Mouse (Mus musculus): ENCODE data around the gene Gm5294. TPM values are rescaled to one million over a fixed set of nuclear protein-coding genes. Genes with fewer than 3 reads are reported as not detected.

Gm5294 gene
- polyA plus RNA-seq, 1 experiment, result not detected

DNA sequence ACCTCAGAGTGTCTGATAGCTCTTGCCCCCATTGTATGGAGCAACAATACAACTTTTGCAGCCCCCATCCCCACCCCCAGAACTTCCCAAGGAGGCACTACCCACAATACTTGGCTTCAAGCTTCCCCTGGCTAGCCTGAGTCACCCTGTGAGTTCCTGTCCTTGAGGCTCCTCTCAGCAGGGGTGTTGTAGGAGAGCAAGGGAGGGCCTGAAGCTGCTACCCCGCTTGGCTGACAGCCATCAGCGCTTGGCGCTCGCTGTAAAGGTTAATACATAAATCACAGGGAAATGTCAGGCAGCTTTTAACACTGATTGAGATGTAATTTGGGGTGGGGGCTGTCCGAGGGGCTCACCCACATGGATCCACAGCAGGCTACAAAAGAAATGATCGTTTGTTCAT, 13.5 kb downstream of the Gm5294 start:
- TF ChIP-seq GATA1 (IDR thresholded peaks at IDR 0.05; ENCODE audit: low read length), result no peak

DNA sequence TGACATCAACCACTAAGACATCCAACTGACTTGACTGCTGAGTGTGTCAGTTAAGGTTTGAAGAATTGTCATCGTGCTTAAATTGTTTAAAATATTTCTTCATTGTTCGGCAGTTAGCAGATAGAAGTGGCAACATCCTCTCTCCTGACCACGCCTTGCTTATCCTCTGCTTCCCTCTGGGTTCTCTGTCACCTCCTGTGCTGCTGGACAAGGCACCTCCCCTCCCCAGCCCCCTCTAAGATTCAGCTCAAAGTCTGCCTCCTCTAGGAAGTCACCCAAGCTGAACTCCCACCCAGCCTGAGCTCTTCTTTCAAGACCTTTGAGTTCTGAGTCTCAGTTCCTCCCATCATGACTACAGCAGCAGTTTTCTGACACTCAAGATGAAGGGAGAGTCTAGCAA, 15.0 kb downstream of the Gm5294 start:
- TF ChIP-seq GATA1 (IDR thresholded peaks at IDR 0.05; ENCODE audit: low read length), result no peak

DNA sequence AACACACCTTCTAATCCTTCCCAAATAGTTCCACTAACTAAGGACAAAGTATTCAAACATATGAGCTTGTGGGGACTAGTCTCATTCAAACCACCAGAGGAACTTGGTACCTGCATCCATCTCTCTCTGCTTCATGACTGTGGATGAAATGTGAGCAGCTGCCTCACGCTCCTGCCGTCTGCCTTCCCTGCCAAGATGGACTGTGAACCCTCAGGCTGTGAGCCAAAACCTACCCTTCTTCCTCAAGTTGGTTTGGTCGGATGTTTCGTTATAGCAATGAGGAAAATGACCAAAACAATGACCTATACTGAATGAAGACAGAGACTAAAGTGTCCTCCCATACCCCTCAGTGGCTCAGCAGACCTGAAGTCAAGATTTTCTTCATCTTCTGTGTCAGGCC, 21.1 kb downstream of the Gm5294 start:
- no peak for TF ChIP-seq GATA1 (IDR thresholded peaks at IDR 0.05; ENCODE audit: low read length)

DNA sequence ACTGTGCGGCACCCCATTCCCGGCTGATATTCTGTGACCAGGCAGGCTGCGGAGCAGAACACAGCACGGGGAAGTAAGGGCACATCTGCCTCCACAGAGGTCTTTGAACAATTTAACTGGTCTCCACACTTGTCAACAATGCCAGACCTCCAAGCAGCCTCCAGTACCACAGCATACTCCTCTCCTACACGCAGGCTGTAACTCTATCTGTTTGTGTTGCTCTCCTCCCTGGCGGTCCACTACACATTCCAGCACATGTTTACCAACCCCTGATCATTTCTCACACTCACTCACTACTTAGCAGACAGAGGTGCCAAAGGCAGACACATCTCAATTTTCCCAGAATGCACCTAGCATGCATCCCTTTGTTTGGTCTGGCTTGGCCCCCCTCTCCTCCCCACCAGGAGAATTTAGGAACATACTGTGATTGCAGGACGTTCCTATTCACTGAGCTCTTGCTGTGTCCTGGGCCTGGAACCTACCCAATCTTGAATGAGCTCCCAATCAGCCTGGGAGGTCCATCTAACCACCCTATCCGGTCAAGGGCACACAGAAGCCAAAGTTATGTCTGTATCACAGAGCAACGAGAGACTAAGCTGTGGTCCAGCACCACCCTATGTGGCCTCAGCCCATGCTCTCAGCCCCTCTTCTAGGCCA, 23.4 kb downstream of the Gm5294 start:
- TF ChIP-seq GATA1 (IDR thresholded peaks at IDR 0.05; ENCODE audit: low read length), result no peak

DNA sequence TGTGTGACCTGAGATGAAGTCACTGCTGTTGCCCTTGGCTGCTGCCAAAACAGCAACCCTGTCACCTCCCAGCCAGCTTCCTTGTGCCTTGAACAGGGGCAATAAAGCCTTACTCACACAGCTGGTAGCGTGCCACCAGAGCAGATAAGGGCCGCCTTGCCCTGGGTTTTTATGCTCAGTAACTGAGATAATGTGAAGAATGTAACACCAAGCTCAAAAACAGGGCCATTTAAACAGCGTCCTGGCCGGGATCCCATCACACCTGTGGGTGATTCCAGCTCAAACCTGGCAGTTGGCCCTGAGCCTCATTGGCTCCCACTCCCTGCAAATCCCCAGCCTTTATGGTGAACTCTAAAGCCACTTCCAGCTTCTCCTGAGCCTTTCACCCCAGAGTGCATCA, 26.6 kb downstream of the Gm5294 start:
- TF ChIP-seq GATA1 (IDR thresholded peaks at IDR 0.05; ENCODE audit: low read length), result no peak

DNA sequence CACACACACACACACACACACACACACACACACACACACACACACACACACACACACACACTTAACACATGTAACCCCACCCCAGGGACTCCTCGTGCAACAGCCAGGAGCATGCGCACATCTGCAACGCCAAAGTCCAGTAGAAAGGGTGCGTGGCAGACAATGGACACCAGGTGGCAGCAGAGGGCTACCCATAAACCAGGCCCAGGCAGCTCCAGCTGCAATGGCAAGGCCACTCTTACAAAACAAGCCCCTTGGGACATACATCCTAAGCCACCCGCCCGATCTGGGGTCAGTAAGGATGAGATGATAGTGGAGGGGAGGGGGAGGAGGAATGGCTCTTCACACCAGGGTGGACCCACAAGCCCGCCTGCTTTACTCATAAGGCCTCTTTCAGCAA, 28.2 kb downstream of the Gm5294 start:
- no peak for TF ChIP-seq GATA1 (IDR thresholded peaks at IDR 0.05; ENCODE audit: low read length)

DNA sequence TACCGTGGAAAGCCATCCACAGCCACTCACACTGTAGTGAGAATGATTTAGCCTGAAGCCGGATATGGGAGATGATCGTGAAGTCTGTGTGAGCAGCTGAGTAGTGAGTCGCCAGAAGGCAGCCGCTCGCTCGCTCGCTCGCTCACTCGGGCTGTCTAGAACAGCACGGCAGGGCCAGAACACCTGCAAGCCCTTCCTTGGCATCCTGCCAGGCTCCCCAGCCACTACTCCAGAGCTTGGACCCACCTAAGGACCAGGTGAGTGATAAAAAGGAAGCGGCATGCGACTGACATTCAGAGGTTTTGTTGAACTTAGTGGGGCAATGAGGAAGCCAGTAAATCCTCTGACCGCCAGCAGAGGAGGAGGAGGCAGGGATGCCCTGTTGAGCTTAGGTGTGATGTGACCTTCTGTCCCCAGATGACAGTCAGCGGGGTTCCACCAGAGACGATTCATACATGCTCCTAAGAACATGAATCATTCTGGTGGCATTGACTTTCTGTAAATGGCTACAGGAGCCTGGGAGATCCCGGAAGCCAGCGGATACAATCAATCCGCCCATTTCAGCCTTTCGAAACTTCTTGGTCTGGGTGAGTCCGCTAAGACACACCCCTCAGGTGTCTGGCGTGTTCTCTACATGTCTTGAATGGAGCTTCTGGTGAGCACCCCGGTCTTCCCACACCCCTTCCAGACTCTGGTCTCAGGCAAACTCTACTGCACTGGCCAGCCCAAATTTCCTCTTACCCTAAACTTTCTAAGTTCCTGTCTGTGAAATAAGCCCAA, 30.0 kb downstream of the Gm5294 start:
- TF ChIP-seq GATA1 (IDR thresholded peaks at IDR 0.05; ENCODE audit: low read length), result no peak

DNA sequence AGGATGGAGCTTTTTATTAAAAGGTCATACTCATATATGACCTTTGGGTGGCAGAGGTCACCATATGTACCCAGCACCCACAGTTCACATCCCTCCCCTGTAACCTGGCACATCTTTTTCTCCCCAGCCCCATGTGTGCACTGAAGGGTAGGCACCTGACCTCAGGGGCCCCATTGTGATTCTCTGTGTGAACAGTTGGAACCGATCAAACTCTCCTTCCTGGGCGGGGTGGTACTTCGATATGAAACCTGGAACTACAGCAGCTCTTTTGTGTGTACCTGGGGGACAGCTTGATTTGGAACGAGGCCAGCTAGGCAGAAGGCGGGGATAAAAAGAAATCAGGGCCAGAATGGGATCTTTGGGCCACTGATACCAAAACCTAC, 30.6 kb downstream of the Gm5294 start:
- TF ChIP-seq GATA1 (IDR thresholded peaks at IDR 0.05; ENCODE audit: low read length), result no peak

DNA sequence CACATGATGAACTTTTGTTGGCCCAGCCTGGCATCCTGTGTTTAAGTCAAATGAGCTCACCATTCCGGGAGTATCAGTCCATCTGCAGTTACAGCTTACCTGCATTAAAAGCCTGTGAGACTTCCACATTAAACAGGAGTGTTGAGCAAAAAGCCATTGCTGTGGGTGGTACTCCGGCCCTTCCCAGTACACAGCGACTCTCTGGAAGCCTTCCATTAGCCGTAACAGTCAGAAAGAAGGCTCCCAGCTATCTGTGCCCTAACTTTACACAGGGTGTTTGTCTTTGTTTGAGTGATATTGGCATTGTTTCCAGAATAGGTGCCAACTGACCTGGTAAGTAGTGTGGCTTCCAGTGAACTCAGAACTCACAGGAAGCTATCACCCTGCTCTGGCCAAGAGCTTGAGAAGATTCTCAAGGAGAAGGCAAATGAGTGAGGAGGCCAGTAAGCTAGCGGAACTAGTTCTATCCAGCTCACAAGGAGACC, 31.5 kb downstream of the Gm5294 start:
- TF ChIP-seq GATA1 (IDR thresholded peaks at IDR 0.05; ENCODE audit: low read length), result no peak

DNA sequence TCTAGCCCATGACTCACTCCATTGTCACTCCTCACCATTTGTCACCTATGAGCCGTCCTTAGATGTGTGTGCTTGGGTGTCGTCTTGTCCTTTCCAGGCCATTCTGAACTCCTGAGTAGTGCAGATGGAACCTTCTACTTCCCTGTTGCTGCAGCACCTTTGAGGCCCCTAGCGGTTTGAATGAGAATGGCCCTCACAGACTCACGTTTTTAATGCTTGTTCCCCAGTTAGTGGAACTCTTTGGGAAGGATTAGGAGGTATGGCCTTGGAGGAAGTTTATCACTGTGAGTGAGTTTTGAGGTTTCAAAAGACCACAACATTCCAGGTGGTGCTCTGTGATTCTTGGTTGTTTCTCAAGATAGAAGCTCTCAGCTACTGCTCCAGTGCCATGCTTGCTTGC, 32.3 kb downstream of the Gm5294 start:
- TF ChIP-seq GATA1 (IDR thresholded peaks at IDR 0.05; ENCODE audit: low read length), result no peak

DNA sequence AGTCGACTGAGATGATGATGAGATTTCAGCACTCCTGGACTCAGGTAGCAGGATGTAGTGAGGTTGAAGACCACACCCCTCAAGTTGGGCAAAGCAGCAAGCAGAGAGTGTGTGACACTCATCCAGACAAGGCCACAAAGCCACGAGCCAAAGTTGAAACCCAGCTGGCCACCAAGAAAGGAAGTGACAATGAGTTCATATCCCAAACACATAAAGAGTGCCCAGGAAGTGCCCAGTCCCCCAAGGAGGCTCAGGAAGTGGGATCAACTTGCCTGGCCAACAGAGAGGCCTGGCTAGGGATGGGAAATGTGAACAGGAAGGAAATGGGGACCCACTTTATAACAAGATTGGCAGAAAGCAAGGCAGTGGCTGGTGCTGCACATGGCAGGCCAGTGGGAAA, 33.5 kb downstream of the Gm5294 start:
- TF ChIP-seq GATA1 (IDR thresholded peaks at IDR 0.05; ENCODE audit: low read length), result no peak

DNA sequence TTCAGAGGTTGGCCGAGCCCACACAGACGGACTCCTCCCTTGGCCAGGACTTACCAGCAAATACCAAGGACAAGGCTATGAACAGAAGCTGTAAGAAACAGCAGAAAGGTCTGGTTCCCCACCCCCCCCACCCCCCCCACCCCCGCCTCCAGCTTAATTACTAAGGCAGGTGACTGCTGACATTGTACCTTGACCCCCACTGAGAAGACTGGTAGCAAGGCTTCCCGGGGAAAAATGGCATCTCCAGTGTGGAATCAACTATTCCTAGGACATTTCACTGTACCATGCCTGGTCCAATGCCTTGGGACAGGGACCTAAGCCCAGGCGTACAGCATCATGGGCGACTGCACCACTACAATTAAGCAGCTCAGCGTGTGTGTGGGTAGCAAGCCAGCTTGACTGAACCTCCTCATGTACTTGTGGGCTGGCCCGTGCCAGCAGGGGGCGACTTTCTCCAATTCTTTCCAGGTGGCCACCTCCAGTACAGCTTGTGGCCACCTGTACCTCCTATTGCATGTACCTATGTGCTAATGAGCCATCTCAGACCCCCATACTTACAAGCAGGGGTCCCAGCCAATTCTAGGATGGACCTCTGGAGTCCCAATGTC, 37.2 kb downstream of the Gm5294 start:
- no peak for TF ChIP-seq GATA1 (IDR thresholded peaks at IDR 0.05; ENCODE audit: low read length)

DNA sequence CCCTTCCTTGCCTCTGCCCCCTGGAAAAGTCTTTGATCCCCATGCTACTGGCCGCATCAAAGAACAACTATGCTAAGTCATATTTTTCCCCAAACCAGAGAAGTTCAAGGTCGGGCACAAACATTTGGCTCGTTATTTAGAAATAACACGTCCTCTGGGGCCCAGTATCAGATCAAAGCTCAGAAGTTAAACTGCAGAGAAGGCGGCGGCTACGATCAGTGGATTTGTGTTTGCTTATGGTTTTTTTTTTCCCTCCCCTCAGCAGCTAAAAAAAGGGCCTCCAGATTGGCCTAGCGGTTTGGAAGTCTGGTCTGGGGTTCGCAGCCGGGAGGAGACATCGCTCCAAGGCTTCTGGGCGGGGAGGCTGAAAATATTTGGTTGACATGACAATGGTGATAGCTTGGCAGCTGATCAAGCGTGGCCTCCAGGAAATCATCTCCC, 38.0 kb downstream of the Gm5294 start:
- TF ChIP-seq GATA1 (IDR thresholded peaks at IDR 0.05; ENCODE audit: low read length), result no peak

DNA sequence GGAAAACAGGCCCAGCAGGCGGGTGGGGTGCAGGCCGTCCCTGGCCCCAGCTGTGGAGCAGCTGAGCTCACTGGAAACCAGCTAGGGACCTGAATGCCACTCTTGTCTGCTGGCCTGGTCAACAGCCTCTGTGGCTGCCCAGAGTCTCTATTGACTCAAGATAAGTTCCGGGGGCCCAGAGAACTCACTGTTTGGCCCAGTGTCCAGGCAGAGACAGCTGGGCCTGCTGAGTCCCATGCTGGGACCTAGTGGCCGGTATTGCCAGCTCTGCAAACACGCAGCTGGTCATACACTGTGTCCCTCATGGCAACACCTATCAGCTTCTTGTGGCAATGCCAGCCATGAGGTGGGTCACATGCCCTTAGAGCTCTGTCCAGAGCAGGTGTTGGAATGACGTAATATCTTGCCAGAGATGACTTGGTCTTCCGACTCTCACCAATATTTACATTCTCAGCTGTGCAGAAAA, 43.8 kb downstream of the Gm5294 start:
- no peak for TF ChIP-seq GATA1 (IDR thresholded peaks at IDR 0.05; ENCODE audit: low read length)

DNA sequence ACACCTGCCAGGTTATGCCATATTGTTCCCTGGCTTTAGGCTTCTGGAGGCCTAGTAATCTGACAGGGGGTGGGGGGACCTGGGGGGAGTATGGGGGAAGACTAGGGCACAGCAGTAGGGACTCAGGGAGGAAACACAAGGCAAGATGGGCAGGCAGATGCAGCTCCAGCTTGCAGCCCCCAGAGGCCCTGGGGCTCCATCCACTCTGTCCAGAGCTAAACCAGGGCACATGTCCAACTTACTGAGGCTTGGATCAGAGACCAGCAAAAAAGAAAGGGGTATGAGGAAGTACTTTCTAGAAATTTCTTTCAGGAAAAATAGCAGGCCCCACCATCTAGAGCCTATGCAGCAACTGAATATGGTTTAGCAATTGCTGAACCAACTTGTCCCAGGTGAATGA, 44.3 kb downstream of the Gm5294 start:
- TF ChIP-seq GATA1 (IDR thresholded peaks at IDR 0.05; ENCODE audit: low read length), result no peak

DNA sequence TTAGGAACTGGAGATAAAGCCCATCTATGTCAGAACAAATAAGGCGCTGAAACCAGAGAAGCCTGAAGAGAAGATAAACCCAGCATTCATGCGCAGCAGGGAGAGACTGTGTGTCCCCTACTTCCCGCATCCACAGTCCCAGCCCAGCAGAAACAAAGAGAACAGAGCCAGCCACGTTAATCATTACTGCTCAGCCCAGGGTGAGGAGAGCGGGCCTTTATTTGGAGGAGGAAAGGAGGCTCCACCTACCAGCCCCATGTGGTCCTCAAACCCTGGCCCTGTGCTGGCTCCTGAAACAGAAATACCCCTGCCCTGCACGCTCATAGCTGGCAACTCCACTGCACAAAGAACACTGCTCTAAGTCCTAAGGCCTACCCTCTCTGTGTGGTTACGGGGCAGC, 45.0 kb downstream of the Gm5294 start:
- TF ChIP-seq GATA1 (IDR thresholded peaks at IDR 0.05; ENCODE audit: low read length), result no peak
